Mouse (Mus musculus) spleen, adult 2 months (tissue): Measurements from ENCODE around the gene Copa. TPM values are rescaled to one million over a fixed set of nuclear protein-coding genes. Genes with fewer than 3 reads are reported as not detected.
A peak's percentile ranks its signal among the peaks of the same experiment; 100 is the strongest.

Source experiments
- DNase-seq, 2 experiments: peaks; one replicate each; pipeline versions ENCODE4 v3.0.0 to v3.0.0-alpha.2; 2012 to 2021; ENCODE audit warnings: low spot score in 2 of 2, low read depth in 1 of 2
- H3K27ac ChIP-seq: fragments of 200-500 bp; 2 replicates; pipeline ENCODE4 v1.5.1; 2012; ENCODE audit warnings: low read length, inconsistent platforms; ENCODE audit not compliant: insufficient read depth
- H3K27me3 ChIP-seq: fragments of 200-500 bp; 2 replicates; pipeline ENCODE4 v1.6.1; 2012; ENCODE audit warnings: mild to moderate bottlenecking, moderate library complexity, low read length, inconsistent platforms; ENCODE audit not compliant: control insufficient read depth, insufficient read depth
- H3K36me3 ChIP-seq: fragments of 200-500 bp; 2 replicates; pipeline ENCODE4 v1.6.1; 2012; ENCODE audit warnings: mild to moderate bottlenecking, low read length, inconsistent platforms; ENCODE audit not compliant: control insufficient read depth, insufficient read depth
- H3K4me1 ChIP-seq: fragments of 200-500 bp; 2 replicates; pipeline ENCODE4 v1.6.1; 2011; ENCODE audit warnings: inconsistent platforms; ENCODE audit not compliant: control insufficient read depth, insufficient read depth, insufficient read length
- H3K4me3 ChIP-seq: fragments of 200-500 bp; 2 replicates; pipeline ENCODE4 v1.5.1; 2011; ENCODE audit warnings: mild to moderate bottlenecking, inconsistent platforms; ENCODE audit not compliant: insufficient read depth, insufficient read length; ENCODE audit errors: extremely low read depth
- CTCF ChIP-seq: fragments of 200-500 bp; IDR thresholded peaks from 2 replicates; pipeline ENCODE4 v1.5.1; 2011; ENCODE audit warnings: mild to moderate bottlenecking, inconsistent platforms; ENCODE audit not compliant: insufficient read depth, insufficient read length, insufficient replicate concordance; ENCODE audit errors: extremely low read depth
- POLR2A ChIP-seq: fragments of 200-500 bp; IDR thresholded peaks from 2 replicates; pipeline ENCODE4 v1.6.1; 2011; ENCODE audit warnings: low read depth, low read length, inconsistent platforms
- WGBS: fragments of 180-500 bp; shearing (Covaris S2); methylation state at CpG from one replicate; pipeline ENCODE4 v1.1.7; 2018; 5-methylcytosine and 5-hydroxymethylcytosine counted together
- polyA plus RNA-seq: library from polyadenylated mRNA; depleted of rRNA; stranded (reverse); fragments of >200 nt; gene quantifications from 2 replicates; pipeline ENCODE4 v1.2.3, GENCODE M21; 2012

The Copa gene
- polyA plus RNA-seq, 1 experiment, result 31.7 TPM

- no peak for TF ChIP-seq POLR2A
- TF ChIP-seq CTCF, result no peak
- Histone ChIP-seq H3K27ac (peak overlapping the region; percentile 89), H3K36me3 (peaks cover 9% of the 10 kb centered on the region), H3K4me1 (no peaks in the 10 kb centered on the region), H3K4me3 (peak overlapping the region; percentile 90), H3K27me3 (no peaks in the 10 kb centered on the region)
- WGBS, result under 1% methylated on average over 40 of the region's 40 CpGs
- peak in 1 of 2 experiments; percentile 22 for DNase-seq
These were observed 66.1 kb downstream of the Copa start for GRCm38 (mm10) chr1:172148279-172148954.

GRCm38 (mm10) chr1:172148955-172149815, 66.9 kb downstream of the Copa start:
- peak overlapping the region; percentile 90 for H3K4me3 ChIP-seq
- no peaks in the 10 kb centered on the region for H3K27me3 ChIP-seq
- peak overlapping the region; percentile 89; the same call in 1 of the 2 replicates for H3K27ac ChIP-seq
- WGBS, result 3% methylated on average over 19 of the region's 19 CpGs
- H3K36me3 ChIP-seq, result peaks cover 12% of the 10 kb centered on the region
- no peaks in the 10 kb centered on the region for H3K4me1 ChIP-seq
- TF ChIP-seq CTCF, result no peak
- no peak for TF ChIP-seq POLR2A
- no peak for DNase-seq

GRCm38 (mm10) chr1:172154536-172154935, 72.2 kb downstream of the Copa start:
- Histone ChIP-seq H3K27me3 (no peaks in the 10 kb centered on the region), H3K4me3 (no peak overlapping the region), H3K4me1 (no peaks in the 10 kb centered on the region), H3K36me3 (peaks cover 18% of the 10 kb centered on the region), H3K27ac (no peak overlapping the region)
- TF ChIP-seq CTCF, result no peak
- TF ChIP-seq POLR2A, result no peak
- no peak for DNase-seq
- WGBS, result 91% methylated on average over 3 of the region's 3 CpGs

GRCm38 (mm10) chr1:172155518-172155917, 73.2 kb downstream of the Copa start:
- WGBS, result 93% methylated on average over 3 of the region's 3 CpGs
- no peak for DNase-seq

GRCm38 (mm10) chr1:172159970-172160369, 77.6 kb downstream of the Copa start:
- DNase-seq, result no peak
- H3K4me1 ChIP-seq, result no peaks in the 10 kb centered on the region
- H3K27ac ChIP-seq, result no peak overlapping the region
- H3K4me3 ChIP-seq, result no peak overlapping the region
- H3K27me3 ChIP-seq, result no peaks in the 10 kb centered on the region
- 86% methylated on average over 4 of the region's 4 CpGs for WGBS
- TF ChIP-seq CTCF, result no peak
- TF ChIP-seq POLR2A, result no peak
- H3K36me3 ChIP-seq, result peaks cover 5% of the 10 kb centered on the region

More at GRCm38 (mm10) chr1:172155518-172155917, 73.2 kb downstream of the Copa start:
- H3K4me1 ChIP-seq, result no peaks in the 10 kb centered on the region
- no peaks in the 10 kb centered on the region for H3K27me3 ChIP-seq
- H3K4me3 ChIP-seq, result no peak overlapping the region
- no peak overlapping the region for H3K27ac ChIP-seq
- TF ChIP-seq POLR2A, result no peak
- no peak for TF ChIP-seq CTCF
- peaks cover 18% of the 10 kb centered on the region for H3K36me3 ChIP-seq

GRCm38 (mm10) chr1:172160508-172160907, 78.2 kb downstream of the Copa start:
- TF ChIP-seq POLR2A (no peak), CTCF (no peak)
- H3K4me3 ChIP-seq, result no peak overlapping the region
- no peak for DNase-seq
- H3K4me1 ChIP-seq, result no peaks in the 10 kb centered on the region
- no peak overlapping the region for H3K27ac ChIP-seq
- no peaks in the 10 kb centered on the region for H3K27me3 ChIP-seq
- peaks cover 5% of the 10 kb centered on the region for H3K36me3 ChIP-seq

GRCm38 (mm10) chr1:172162009-172162408, 79.7 kb downstream of the Copa start:
- H3K27me3 ChIP-seq, result no peaks in the 10 kb centered on the region
- no peak overlapping the region for H3K27ac ChIP-seq
- peaks cover 8% of the 10 kb centered on the region for H3K36me3 ChIP-seq
- peak; percentile 15 to 24 for DNase-seq
- no peak overlapping the region for H3K4me3 ChIP-seq
- 92% methylated on average over 1 of the region's 1 CpGs for WGBS
- H3K4me1 ChIP-seq, result no peaks in the 10 kb centered on the region
- no peak for TF ChIP-seq POLR2A
